Comparison of ENCODE assay signal across 27 mouse cellular contexts in genomic region chr14:46755851-46756250, GRCm38 (mm10). TPM values are rescaled to one million over a fixed set of nuclear protein-coding genes. Genes with fewer than 3 reads are reported as not detected.
"Had no signal": no experiment of that assay in that cellular context is flagged by ENCODE, and none has a peak within 500 bp of the region (broad histone marks: within the 10 kb centered on the region; RNA-seq: fewer than 3 reads in every experiment).

No protein-coding gene starts in this region.

- H3K36me3 ChIP-seq: embryonic facial prominence, embryonic 10.5 days; embryonic facial prominence, embryonic 12.5 days; embryonic facial prominence, embryonic 13.5 days; embryonic facial prominence, embryonic 15.5 days; forebrain, embryonic 10.5 days; forebrain, embryonic 12.5 days; forebrain, embryonic 15.5 days had no signal

- DNase-seq: cerebellum, adult 2 months; cerebellum, adult 8-10 months; cerebellum, adult 9-10 months; cerebellum, adult 9-11 months; cerebellum, postnatal 10 days; cerebellum, postnatal 14 days; cerebellum, postnatal 25 days; cerebellum, postnatal 36 days; embryo, embryonic 11 days; forebrain, postnatal 0 days; gastrocnemius, adult 2 months; gastrocnemius, postnatal 10 days; gastrocnemius, postnatal 14 days; gastrocnemius, postnatal 25 days; gastrocnemius, postnatal 36 days; heart, adult 2 months had no signal

- H3K4me3 ChIP-seq: embryonic facial prominence, embryonic 10.5 days; embryonic facial prominence, embryonic 12.5 days; embryonic facial prominence, embryonic 13.5 days; embryonic facial prominence, embryonic 15.5 days; erythroblast, embryonic 14.5 days; forebrain, embryonic 10.5 days; forebrain, embryonic 12.5 days; forebrain, embryonic 13.5 days; forebrain, embryonic 15.5 days; gastrocnemius, adult 2 months; heart, adult 2 months had no signal

- H3K4me1 ChIP-seq: embryonic facial prominence, embryonic 12.5 days had no signal

- H3K27me3 ChIP-seq: embryonic facial prominence, embryonic 12.5 days; embryonic facial prominence, embryonic 13.5 days; embryonic facial prominence, embryonic 15.5 days; forebrain, embryonic 12.5 days; forebrain, embryonic 13.5 days; forebrain, embryonic 15.5 days had no signal

- H3K27ac ChIP-seq: embryonic facial prominence, embryonic 10.5 days; embryonic facial prominence, embryonic 12.5 days; embryonic facial prominence, embryonic 13.5 days; embryonic facial prominence, embryonic 15.5 days; forebrain, embryonic 10.5 days; forebrain, embryonic 12.5 days; forebrain, embryonic 13.5 days; forebrain, embryonic 15.5 days; gastrocnemius, adult 2 months; heart, adult 2 months had no signal

- H3K9me3 ChIP-seq: embryonic facial prominence, embryonic 10.5 days; embryonic facial prominence, embryonic 12.5 days; embryonic facial prominence, embryonic 15.5 days; forebrain, embryonic 12.5 days; forebrain, embryonic 15.5 days had no signal

RNA-seq across cellular contexts. Expression of gene Cdkn3, which starts 4.5 kb away (rescaled TPM):
- total RNA-seq: gastrocnemius, adult 18-20 months; gastrocnemius, adult 2 months; gastrocnemius, adult 8-10 months had no signal
